Mouse (Mus musculus) midbrain, postnatal 0 days (tissue): Measurements from ENCODE around the gene Ak9. TPM values are rescaled to one million over a fixed set of nuclear protein-coding genes. Genes with fewer than 3 reads are reported as not detected.

ENCODE experiments used
- ATAC-seq: fragments of 200-750 bp; cut with Nextera tagmentation; 2 replicates; pipeline ENCODE4 v1.8.0; 2017; ENCODE audit warnings: moderate number of reproducible peaks, mild to moderate bottlenecking, moderate TSS enrichment, moderate library complexity; ENCODE audit not compliant: low FRiP score
- DNase-seq: peaks from one replicate; pipeline ENCODE4 v3.0.0-alpha.2; 2015; ENCODE audit warnings: low spot score
- H3K27ac ChIP-seq: fragments of 300-500 bp; sonication (generic); 2 replicates; pipeline ENCODE4 v1.5.1; 2014; ENCODE audit warnings: low read depth, mild to moderate bottlenecking, low read length, mixed read lengths
- H3K27me3 ChIP-seq: fragments of 300-500 bp; sonication (generic); 2 replicates; pipeline ENCODE4 v1.6.1; 2014; ENCODE audit warnings: low read length, control low read depth, mixed read lengths; ENCODE audit not compliant: insufficient read depth
- H3K36me3 ChIP-seq: fragments of 300-500 bp; sonication (generic); 2 replicates; pipeline ENCODE4 v1.6.1; 2014; ENCODE audit warnings: low read length, control low read depth, mixed read lengths; ENCODE audit not compliant: insufficient read depth
- H3K4me1 ChIP-seq: fragments of 300-500 bp; sonication (generic); 2 replicates; pipeline ENCODE4 v1.6.1; 2014; ENCODE audit warnings: mild to moderate bottlenecking, control low read depth, antibody characterized with exemption, low read length, mixed read lengths; ENCODE audit not compliant: insufficient read depth
- H3K4me2 ChIP-seq: fragments of 300-500 bp; sonication (generic); 2 replicates; pipeline ENCODE4 v1.6.1; 2014; ENCODE audit warnings: low read depth, mild to moderate bottlenecking, low read length, mixed read lengths; ENCODE audit not compliant: poor library complexity, severe bottlenecking
- H3K4me3 ChIP-seq: fragments of 300-500 bp; sonication (generic); 2 replicates; pipeline ENCODE4 v1.5.1; 2014; ENCODE audit warnings: low read depth, mild to moderate bottlenecking, low read length, moderate library complexity
- H3K9ac ChIP-seq: fragments of 300-500 bp; sonication (generic); replicated peaks from 2 replicates; pipeline ENCODE4 v1.6.1; 2014; ENCODE audit warnings: mild to moderate bottlenecking, low read length, moderate library complexity, mixed read lengths; ENCODE audit not compliant: poor library complexity, severe bottlenecking
- H3K9me3 ChIP-seq: fragments of 300-500 bp; sonication (generic); 2 replicates; pipeline ENCODE4 v1.6.1; 2016; ENCODE audit warnings: low read length, control low read depth
- CTCF ChIP-seq: IDR thresholded peaks from 2 replicates; pipeline ENCODE4 v1.5.1; 2016; ENCODE audit warnings: antibody characterized with exemption, mild to moderate bottlenecking
- WGBS: fragments of 180-500 bp; shearing (Covaris S2); extraction: QIAGEN DNeasy Blood & Tissue Kit; methylation state at CpG from one replicate; pipeline ENCODE4 v1.1.7; 2014; 5-methylcytosine and 5-hydroxymethylcytosine counted together
- polyA plus RNA-seq: library from polyadenylated mRNA; unstranded; fragments of >200 nt; fragmentation: Nextera tagmentation; extraction: Ambion mirVana; gene quantifications from 2 replicates; pipeline ENCODE4 v1.2.1, GENCODE M21; 2015
- total RNA-seq: library from RNA; depleted of rRNA; stranded (reverse); fragments of >200 nt; gene quantifications from 2 replicates; pipeline ENCODE4 v1.2.3, GENCODE M21; 2014

Gene Ak9
- total and polyA plus RNA-seq, 2 experiments from 2014 or later, result 0.11 to 0.19 TPM

DNA sequence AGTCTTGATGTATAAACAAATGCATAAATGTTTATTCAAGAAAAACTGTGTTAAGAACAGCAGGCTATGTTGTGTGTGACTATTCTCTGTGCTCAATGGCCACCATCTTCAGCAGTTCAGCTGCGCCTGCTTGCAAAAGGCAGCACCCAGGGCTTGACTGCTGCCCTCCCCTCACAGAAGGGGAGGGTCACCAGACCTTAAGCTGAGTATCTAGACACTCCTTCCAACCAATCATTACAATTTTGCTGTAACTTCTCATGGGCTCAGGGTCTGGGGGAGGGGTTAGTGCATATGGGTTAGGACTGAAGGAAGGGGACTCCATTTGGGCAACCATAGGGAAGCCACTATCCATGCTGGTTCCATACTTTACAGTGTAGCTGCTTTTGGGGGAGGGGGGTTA is 25.0 kb upstream of the Ak9 start:
- Histone ChIP-seq H3K4me2 (no peak overlapping the region), H3K4me1 (no peaks in the 10 kb centered on the region), H3K27me3 (no peaks in the 10 kb centered on the region), H3K36me3 (no peaks in the 10 kb centered on the region), H3K9me3 (no peaks in the 10 kb centered on the region), H3K4me3 (no peak overlapping the region), H3K27ac (no peak overlapping the region), H3K9ac (no peak overlapping the region)
- ATAC-seq (no peak), DNase-seq (no peak)
- TF ChIP-seq CTCF, result no peak
- WGBS, result 92% methylated on average over 1 of the region's 1 CpGs

DNA sequence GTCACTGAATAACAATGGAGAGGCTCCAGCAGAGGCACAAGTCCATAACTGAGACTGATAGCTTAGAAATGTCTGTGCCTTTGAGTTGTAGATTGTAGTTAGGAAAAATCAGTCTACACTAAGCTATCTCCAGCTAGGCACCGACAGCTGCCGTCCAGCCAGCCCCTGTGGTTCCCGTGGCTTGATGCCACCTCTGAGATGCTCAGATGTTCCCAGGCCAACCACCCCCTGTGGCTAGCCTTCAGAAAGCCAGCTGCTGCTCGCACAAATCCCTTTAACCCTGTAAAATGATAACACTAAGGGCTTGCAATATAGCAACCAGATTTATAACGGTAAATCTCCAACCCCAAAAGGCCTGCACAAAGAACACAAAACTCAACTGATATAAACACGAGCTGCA is 23.6 kb upstream of the Ak9 start:
- 29% methylated on average over 6 of the region's 6 CpGs for WGBS

DNA sequence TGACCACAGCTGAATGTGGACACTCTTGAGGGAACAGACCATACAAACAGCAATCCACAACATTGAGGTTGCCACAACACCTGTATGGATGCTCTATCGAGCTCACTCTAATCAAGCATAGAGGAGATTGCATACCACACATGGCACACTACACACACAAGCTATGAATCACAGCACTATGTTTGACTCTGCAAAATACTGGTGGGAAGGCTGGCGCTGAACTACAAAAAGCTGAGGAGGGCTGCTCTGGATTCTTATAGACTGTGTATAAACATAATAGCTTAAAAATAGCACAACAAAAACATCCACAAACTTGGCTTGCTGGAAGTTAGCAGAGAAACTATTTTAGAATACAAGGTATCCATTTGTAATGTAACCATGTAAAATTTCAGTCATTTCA is 23.0 kb upstream of the Ak9 start:
- TF ChIP-seq CTCF, result no peak
- H3K4me2 ChIP-seq, result no peak overlapping the region
- ATAC-seq (no peak), DNase-seq (no peak)
- H3K4me3 ChIP-seq, result no peak overlapping the region
- 88% methylated on average over 2 of the region's 2 CpGs for WGBS
- H3K9me3 ChIP-seq, result no peaks in the 10 kb centered on the region
- no peaks in the 10 kb centered on the region; the same call in 1 of the 2 replicates for H3K36me3 ChIP-seq
- no peaks in the 10 kb centered on the region for H3K4me1 ChIP-seq
- H3K27ac ChIP-seq, result no peak overlapping the region
- no peak overlapping the region for H3K9ac ChIP-seq
- H3K27me3 ChIP-seq, result no peaks in the 10 kb centered on the region

More for the DNA sequence above, 23.6 kb upstream of the Ak9 start:
- Histone ChIP-seq H3K27me3 (no peaks in the 10 kb centered on the region), H3K4me3 (no peak overlapping the region), H3K9me3 (no peaks in the 10 kb centered on the region), H3K9ac (no peak overlapping the region), H3K36me3 (no peaks in the 10 kb centered on the region; the same call in 1 of the 2 replicates), H3K4me1 (no peaks in the 10 kb centered on the region), H3K27ac (no peak overlapping the region), H3K4me2 (no peak overlapping the region)
- DNase-seq (peak; percentile 63), ATAC-seq (no peak)
- TF ChIP-seq CTCF, result no peak

DNA sequence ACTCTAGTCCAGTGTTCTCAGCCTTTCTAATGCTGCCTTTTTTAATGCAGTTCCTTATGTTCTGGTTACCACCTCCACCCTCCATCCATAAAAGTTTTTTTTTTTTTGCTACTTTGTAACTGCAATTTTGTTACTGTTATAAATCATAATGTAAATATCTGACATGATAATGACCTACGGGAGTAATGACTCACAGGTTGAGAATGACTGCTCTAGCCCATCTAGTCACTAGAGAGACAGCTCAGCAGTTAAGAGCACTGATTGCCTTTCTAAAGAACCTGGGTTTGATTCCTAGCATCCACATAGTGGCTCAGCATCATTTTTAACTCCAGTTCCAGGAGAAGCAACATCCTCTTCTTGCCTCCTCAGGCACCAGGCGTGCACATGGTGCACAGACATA is 21.7 kb upstream of the Ak9 start:
- H3K4me2 ChIP-seq, result no peak overlapping the region
- H3K27me3 ChIP-seq, result no peaks in the 10 kb centered on the region
- no peaks in the 10 kb centered on the region for H3K9me3 ChIP-seq
- H3K4me1 ChIP-seq, result no peaks in the 10 kb centered on the region
- DNase-seq (no peak), ATAC-seq (no peak)
- WGBS, result 95% methylated on average over 2 of the region's 2 CpGs
- H3K4me3 ChIP-seq, result no peak overlapping the region
- TF ChIP-seq CTCF, result no peak
- no peak overlapping the region for H3K9ac ChIP-seq
- no peak overlapping the region for H3K27ac ChIP-seq
- no peaks in the 10 kb centered on the region; the same call in 1 of the 2 replicates for H3K36me3 ChIP-seq

DNA sequence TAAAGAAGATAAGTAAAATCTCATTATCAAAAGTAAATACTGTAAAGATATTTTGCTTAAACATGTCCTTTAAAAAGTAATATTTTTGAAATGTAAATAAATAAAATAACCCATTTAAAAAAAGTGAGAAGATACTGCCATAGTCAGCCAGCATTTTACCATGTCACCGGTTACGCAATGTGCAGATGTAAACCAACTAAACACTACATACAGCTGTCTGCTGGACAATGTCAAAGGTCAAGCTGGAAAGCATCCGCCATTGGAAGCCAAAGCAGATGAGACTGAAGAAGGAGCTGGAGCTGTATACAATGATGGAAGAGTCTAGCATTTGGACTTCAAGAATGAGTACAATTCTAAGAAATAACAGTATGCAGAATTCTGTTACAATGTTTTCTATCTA is 16.2 kb upstream of the Ak9 start:
- WGBS, result 89% methylated on average over 3 of the region's 3 CpGs
- H3K27ac ChIP-seq, result no peak overlapping the region

DNA sequence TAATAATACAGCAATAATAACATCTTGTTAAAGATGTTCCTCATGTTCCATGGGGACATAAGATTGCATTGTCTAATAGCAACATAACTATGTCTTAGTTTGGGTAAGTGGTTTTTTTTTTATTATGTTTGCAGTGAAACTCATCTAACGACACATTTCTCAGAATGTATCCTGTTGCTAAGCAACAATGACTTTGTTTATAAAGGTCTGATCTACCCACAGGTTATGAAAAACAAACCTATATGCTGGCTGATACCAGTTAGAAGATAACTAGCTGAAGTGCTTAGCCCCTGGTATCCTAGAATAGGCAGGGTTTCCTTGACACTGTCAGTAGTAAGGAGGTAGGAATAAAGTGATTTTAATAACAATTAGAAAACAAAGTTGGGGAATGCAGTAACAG is 15.7 kb upstream of the Ak9 start:
- no peak for DNase-seq
- WGBS, result 32% methylated on average over 1 of the region's 1 CpGs
- no peak overlapping the region for H3K9ac ChIP-seq
- no peaks in the 10 kb centered on the region; the same call in 1 of the 2 replicates for H3K36me3 ChIP-seq
- no peak overlapping the region for H3K4me3 ChIP-seq
- no peaks in the 10 kb centered on the region for H3K4me1 ChIP-seq
- H3K9me3 ChIP-seq, result no peaks in the 10 kb centered on the region
- no peaks in the 10 kb centered on the region for H3K27me3 ChIP-seq
- ATAC-seq, result no peak
- no peak overlapping the region for H3K27ac ChIP-seq
- H3K4me2 ChIP-seq, result no peak overlapping the region
- TF ChIP-seq CTCF, result no peak

More for the DNA sequence above, 16.2 kb upstream of the Ak9 start:
- Histone ChIP-seq H3K4me3 (no peak overlapping the region), H3K4me2 (no peak overlapping the region), H3K27me3 (no peaks in the 10 kb centered on the region), H3K9me3 (no peaks in the 10 kb centered on the region), H3K36me3 (no peaks in the 10 kb centered on the region; the same call in 1 of the 2 replicates), H3K4me1 (no peaks in the 10 kb centered on the region), H3K9ac (no peak overlapping the region)
- no peak for TF ChIP-seq CTCF
- no peak for DNase-seq
- ATAC-seq, result no peak
